Mouse (Mus musculus) midbrain, embryonic 13.5 days (tissue): Measurements from ENCODE around the gene Ddx52. TPM values are rescaled to one million over a fixed set of nuclear protein-coding genes. Genes with fewer than 3 reads are reported as not detected.
A peak's percentile ranks its signal among the peaks of the same experiment; 100 is the strongest.

Experiments
- ATAC-seq: fragments of 200-750 bp; cut with Nextera tagmentation; 2 replicates; pipeline ENCODE4 v1.8.0; 2017; ENCODE audit warnings: mild to moderate bottlenecking, moderate TSS enrichment, moderate library complexity
- H3K27ac ChIP-seq: fragments of 300-500 bp; sonication (generic); 2 replicates; pipeline ENCODE4 v1.5.1; 2015; ENCODE audit warnings: inconsistent platforms, mild to moderate bottlenecking, moderate library complexity
- H3K27me3 ChIP-seq: fragments of 300-500 bp; sonication (generic); 2 replicates; pipeline ENCODE4 v1.6.1; 2015; ENCODE audit warnings: mild to moderate bottlenecking, inconsistent platforms
- H3K36me3 ChIP-seq: fragments of 300-500 bp; sonication (generic); 2 replicates; pipeline ENCODE4 v1.6.1; 2015; ENCODE audit warnings: mild to moderate bottlenecking, inconsistent platforms
- H3K4me1 ChIP-seq: fragments of 300-500 bp; sonication (generic); replicated peaks from 2 replicates; pipeline ENCODE4 v1.6.1; 2015; ENCODE audit warnings: inconsistent platforms
- H3K4me2 ChIP-seq: fragments of 300-500 bp; sonication (generic); replicated peaks from 2 replicates; pipeline ENCODE4 v1.6.1; 2015; ENCODE audit warnings: moderate library complexity, mild to moderate bottlenecking, inconsistent platforms
- H3K4me3 ChIP-seq: fragments of 300-500 bp; sonication (generic); replicated peaks from 2 replicates; pipeline ENCODE4 v1.5.1; 2015; ENCODE audit warnings: mild to moderate bottlenecking, inconsistent platforms
- H3K9ac ChIP-seq: fragments of 300-500 bp; sonication (generic); replicated peaks from 2 replicates; pipeline ENCODE4 v1.6.1; 2015; ENCODE audit warnings: mild to moderate bottlenecking, inconsistent platforms
- H3K9me3 ChIP-seq: fragments of 300-500 bp; sonication (generic); 2 replicates; pipeline ENCODE4 v1.6.1; 2016; ENCODE audit warnings: mild to moderate bottlenecking, inconsistent platforms
- WGBS: fragments of 180-500 bp; shearing (Covaris S2); methylation state at CpG from one replicate; pipeline ENCODE4 v1.1.7; 2015; 5-methylcytosine and 5-hydroxymethylcytosine counted together
- polyA plus RNA-seq: library from polyadenylated mRNA; unstranded; fragments of >200 nt; fragmentation: Nextera tagmentation; extraction: Ambion mirVana; gene quantifications from 2 replicates; pipeline ENCODE4 v1.2.1, GENCODE M21; 2015

The Ddx52 gene
- polyA plus RNA-seq, 1 experiment from 2014 or later, result 34.6 TPM

DNA sequence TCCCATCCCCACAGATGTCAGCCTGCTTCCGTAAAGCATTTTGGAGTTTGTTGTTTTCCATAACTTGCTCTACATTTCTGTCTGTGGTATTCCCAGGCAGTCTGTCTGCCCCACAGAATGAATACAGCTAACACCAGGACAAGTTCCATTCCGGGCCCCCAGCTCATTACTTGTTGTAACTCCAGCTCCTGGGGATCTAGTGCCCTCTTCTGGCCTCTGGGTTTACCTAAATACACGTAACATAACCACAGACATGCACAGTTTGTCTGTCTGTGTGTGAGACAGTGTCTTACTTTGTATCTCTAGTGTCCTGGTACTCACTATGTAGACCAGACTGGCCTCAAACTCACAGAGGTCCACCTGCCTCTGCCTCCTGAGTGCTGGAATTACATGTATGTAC is 59.4 kb downstream of the Ddx52 start:
- Histone ChIP-seq H3K4me1 (no peaks in the 10 kb centered on the region), H3K4me3 (no peak overlapping the region), H3K4me2 (no peak overlapping the region), H3K9ac (no peak overlapping the region), H3K27me3 (no peaks in the 10 kb centered on the region), H3K36me3 (peaks cover 94% of the 10 kb centered on the region), H3K9me3 (no peaks in the 10 kb centered on the region), H3K27ac (no peak overlapping the region)
- no peak for ATAC-seq
- 87% methylated on average over 3 of the region's 3 CpGs for WGBS

- Histone ChIP-seq H3K27ac (no peak overlapping the region), H3K4me1 (no peaks in the 10 kb centered on the region), H3K9ac (no peak overlapping the region), H3K27me3 (no peaks in the 10 kb centered on the region), H3K4me3 (no peak overlapping the region), H3K36me3 (peaks cover 88% of the 10 kb centered on the region), H3K4me2 (no peak overlapping the region), H3K9me3 (no peaks in the 10 kb centered on the region)
- WGBS, result 90% methylated on average over 6 of the region's 6 CpGs
- ATAC-seq, result no peak
Measured at GRCm38 (mm10) chr11:84003986-84004385, 62.1 kb downstream of the Ddx52 start.

- H3K9me3 ChIP-seq, result no peaks in the 10 kb centered on the region
- no peak overlapping the region for H3K9ac ChIP-seq
- peaks cover 54% of the 10 kb centered on the region for H3K36me3 ChIP-seq
- peaks cover 42% of the 10 kb centered on the region for H3K4me1 ChIP-seq
- H3K27ac ChIP-seq, result no peak overlapping the region
- no peak overlapping the region for H3K4me3 ChIP-seq
- no peak for ATAC-seq
- H3K27me3 ChIP-seq, result no peaks in the 10 kb centered on the region
- 82% methylated on average over 9 of the region's 9 CpGs for WGBS
- H3K4me2 ChIP-seq, result no peak overlapping the region
Measured at GRCm38 (mm10) chr11:84009001-84009400, 67.1 kb downstream of the Ddx52 start.

- no peaks in the 10 kb centered on the region for H3K27me3 ChIP-seq
- no peak overlapping the region for H3K27ac ChIP-seq
- peaks cover 40% of the 10 kb centered on the region for H3K36me3 ChIP-seq
- no peak overlapping the region for H3K9ac ChIP-seq
- H3K4me3 ChIP-seq, result no peak overlapping the region
- 48% methylated on average over 9 of the region's 9 CpGs for WGBS
- H3K4me1 ChIP-seq, result peaks cover 55% of the 10 kb centered on the region
- H3K9me3 ChIP-seq, result no peaks in the 10 kb centered on the region
- ATAC-seq, result no peak
- H3K4me2 ChIP-seq, result no peak overlapping the region
Measured at GRCm38 (mm10) chr11:84010411-84010810, 68.5 kb downstream of the Ddx52 start.

DNA sequence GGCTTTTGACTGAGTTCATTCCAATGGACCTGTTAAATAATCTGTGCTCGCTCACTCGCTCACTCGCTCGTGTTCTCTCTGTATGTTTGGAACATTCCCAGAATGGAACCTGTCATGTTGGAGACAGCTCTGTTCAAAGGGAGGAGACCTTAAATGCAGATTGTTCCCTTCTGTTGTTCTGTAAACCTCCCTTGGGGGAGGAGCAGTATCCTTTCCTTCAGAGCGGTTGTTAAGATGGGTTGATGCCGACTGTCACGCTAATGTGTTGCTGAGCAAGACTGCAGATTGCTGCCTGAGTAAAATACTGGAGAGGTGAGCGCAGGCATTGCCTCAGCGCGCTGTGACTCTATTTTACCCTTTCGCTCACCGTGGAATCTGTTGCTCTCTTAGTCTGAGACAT is 69.2 kb downstream of the Ddx52 start:
- no peaks in the 10 kb centered on the region for H3K27me3 ChIP-seq
- H3K27ac ChIP-seq, result peak overlapping the region; percentile 63
- 6% methylated on average over 12 of the region's 12 CpGs for WGBS
- H3K4me1 ChIP-seq, result peaks cover 56% of the 10 kb centered on the region
- peak overlapping the region; percentile 30; the same call in 1 of the 2 replicates for H3K9ac ChIP-seq
- H3K4me3 ChIP-seq, result 0 out of 2 replicates have a peak overlapping the region, but pooled peaks have one; percentile 12
- ATAC-seq, result 0 out of 2 replicates have a peak, but pooled peaks have one; percentile 58
- H3K4me2 ChIP-seq, result peak overlapping the region; percentile 42
- peaks cover 34% of the 10 kb centered on the region for H3K36me3 ChIP-seq
- H3K9me3 ChIP-seq, result no peaks in the 10 kb centered on the region

DNA sequence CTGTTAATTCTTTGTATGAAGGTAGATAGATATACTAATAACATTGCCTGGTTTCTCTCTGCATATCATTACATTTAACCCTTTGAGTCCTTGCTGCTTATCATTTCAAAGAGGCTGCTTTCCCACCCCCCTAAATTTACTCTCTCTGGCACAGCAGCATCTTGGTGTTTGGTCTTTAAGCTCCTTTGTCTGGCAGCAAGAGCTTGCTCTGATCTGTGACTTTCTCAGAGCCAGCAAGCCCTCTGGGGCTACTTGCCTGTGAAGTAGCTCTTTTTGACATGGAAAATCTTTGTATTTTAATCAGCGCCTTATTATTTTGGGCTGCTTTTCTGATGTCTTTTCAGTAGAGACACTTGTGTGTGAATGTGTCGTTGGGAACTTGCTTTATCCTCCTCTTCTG is 69.7 kb downstream of the Ddx52 start:
- Histone ChIP-seq H3K9me3 (no peaks in the 10 kb centered on the region), H3K4me3 (no peak overlapping the region), H3K27me3 (no peaks in the 10 kb centered on the region), H3K9ac (0 out of 2 replicates have a peak overlapping the region, but pooled peaks have one; percentile 30), H3K36me3 (peaks cover 30% of the 10 kb centered on the region), H3K27ac (peak overlapping the region; percentile 63), H3K4me2 (peak overlapping the region; percentile 42), H3K4me1 (peaks cover 56% of the 10 kb centered on the region)
- no peak for ATAC-seq
- 2% methylated on average over 2 of the region's 2 CpGs for WGBS

Other genes starting within 250 kb of the Ddx52 start
- 0.44 TPM in 1 of 2 replicates, not detected in the other for gene Wfdc17, start 238.1 kb upstream of the Ddx52 start, polyA plus RNA-seq
- gene Wfdc18, start 233.0 kb upstream of the Ddx52 start, polyA plus RNA-seq, result not detected in 2 replicates
- 0.43 TPM in 1 of 2 replicates, not detected in the other for gene Wfdc21, start 195.1 kb upstream of the Ddx52 start, polyA plus RNA-seq
- 41.7 and 44.5 TPM in 2 replicates for gene Heatr6, start 188.4 kb upstream of the Ddx52 start, polyA plus RNA-seq
- 0.10 TPM in 1 of 2 replicates, not detected in the other for gene Hnf1b, start 92.0 kb upstream of the Ddx52 start, polyA plus RNA-seq
- 34.2 and 34.4 TPM in 2 replicates for gene Synrg, start 22.4 kb downstream of the Ddx52 start, polyA plus RNA-seq
- gene Dusp14, start 127.2 kb downstream of the Ddx52 start, polyA plus RNA-seq, result 8.2 and 9.1 TPM in 2 replicates
- gene Tada2a, start 187.5 kb downstream of the Ddx52 start, polyA plus RNA-seq, result 32.9 and 35.4 TPM in 2 replicates
- gene Acaca, start 187.6 kb downstream of the Ddx52 start, polyA plus RNA-seq, result 24.7 and 28.3 TPM in 2 replicates
- gene Gm11437, start 225.4 kb downstream of the Ddx52 start, polyA plus RNA-seq, result 0.15 and 0.16 TPM in 2 replicates